Mouse (Mus musculus) R1 (cell line): ENCODE data around the gene Rbm47.

Source experiments
- DNase-seq: peaks from one replicate; pipeline ENCODE4 v3.0.0-alpha.2; 2018; ENCODE audit warnings: low read depth, low spot score

Gene Rbm47

DNA sequence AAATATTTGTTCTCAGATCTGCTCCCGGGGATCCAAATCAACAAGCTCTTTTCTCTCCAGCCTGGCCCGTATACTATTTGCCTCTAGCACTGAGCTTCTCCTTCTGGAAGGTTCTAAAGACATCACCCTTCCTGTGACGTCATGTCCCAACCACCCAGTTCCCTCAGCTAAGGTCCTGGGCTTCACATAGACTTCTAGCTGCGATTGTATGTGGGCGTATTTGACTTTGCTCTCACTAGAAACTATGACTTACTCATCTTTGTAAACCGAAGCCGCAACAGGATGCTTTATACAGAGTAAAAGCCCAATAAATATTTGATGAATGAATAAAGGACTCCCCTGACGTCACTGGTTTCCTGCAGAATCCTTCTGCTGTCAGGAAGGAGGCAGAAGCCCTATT lies 7.2 kb downstream of the Rbm47 start:
- DNase-seq, result no peak

DNA sequence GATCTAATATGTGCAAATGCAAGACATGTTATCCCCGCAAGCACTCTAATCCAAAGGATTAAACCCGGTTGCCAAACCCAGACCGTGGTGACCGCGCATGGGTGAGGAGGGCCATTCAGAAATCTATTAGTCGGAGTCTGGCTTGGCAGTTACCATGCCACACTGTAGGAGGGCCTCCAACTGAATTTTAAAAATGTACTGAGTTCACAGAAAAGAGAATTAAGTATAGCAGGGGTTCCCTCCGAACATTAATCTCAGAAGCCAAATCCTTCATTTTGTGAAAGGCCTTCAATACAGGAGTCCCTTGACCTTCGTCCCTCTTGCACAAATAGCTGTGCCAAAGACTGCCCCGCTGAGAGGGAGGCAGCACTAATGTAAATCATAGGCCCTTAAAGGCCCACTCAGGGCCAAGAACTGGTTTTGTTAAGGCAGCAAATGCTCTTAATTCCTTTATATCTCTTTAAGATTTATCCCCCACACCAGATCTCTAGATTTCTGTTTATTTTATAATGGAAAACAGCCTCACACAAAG lies 16.4 kb downstream of the Rbm47 start:
- no peak for DNase-seq

DNA sequence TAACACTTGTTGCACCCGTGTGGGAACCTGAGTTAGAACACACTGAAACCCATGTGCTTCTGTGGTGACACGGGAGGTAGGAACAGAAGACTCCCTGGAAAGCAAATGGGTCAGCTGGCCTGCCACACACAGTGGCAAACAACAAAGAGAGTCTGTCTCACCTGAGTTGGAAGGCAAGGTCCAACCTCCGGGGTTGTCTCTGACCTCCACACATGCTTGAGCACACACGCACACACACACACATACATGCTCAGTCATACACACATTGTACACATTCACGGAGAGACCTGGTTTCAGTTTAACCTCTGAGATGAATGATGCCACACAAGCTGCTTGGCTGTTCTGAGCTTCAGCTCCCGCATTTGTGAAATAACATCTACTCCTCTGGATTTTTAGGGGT lies 18.3 kb downstream of the Rbm47 start:
- no peak for DNase-seq

DNA sequence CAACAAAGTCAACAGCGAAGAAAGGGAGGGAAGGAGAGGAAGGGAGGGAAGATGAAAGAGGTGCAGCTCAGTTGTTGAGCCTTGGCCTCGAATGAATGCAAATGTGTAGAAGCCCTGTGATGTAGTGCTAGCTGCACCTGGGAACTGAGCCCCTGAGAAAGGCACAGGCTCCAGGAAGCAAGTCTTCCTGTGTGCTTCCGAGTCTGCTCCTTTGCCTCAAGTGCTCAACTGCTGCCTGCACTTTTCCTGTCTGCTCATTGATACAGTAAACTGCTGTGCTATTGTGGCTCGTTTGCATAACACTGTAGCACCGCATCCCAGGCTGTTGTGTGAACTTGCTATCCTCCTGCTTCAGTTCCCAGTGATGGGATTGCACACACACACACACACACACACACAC lies 19.4 kb downstream of the Rbm47 start:
- peak; percentile 78 for DNase-seq

DNA sequence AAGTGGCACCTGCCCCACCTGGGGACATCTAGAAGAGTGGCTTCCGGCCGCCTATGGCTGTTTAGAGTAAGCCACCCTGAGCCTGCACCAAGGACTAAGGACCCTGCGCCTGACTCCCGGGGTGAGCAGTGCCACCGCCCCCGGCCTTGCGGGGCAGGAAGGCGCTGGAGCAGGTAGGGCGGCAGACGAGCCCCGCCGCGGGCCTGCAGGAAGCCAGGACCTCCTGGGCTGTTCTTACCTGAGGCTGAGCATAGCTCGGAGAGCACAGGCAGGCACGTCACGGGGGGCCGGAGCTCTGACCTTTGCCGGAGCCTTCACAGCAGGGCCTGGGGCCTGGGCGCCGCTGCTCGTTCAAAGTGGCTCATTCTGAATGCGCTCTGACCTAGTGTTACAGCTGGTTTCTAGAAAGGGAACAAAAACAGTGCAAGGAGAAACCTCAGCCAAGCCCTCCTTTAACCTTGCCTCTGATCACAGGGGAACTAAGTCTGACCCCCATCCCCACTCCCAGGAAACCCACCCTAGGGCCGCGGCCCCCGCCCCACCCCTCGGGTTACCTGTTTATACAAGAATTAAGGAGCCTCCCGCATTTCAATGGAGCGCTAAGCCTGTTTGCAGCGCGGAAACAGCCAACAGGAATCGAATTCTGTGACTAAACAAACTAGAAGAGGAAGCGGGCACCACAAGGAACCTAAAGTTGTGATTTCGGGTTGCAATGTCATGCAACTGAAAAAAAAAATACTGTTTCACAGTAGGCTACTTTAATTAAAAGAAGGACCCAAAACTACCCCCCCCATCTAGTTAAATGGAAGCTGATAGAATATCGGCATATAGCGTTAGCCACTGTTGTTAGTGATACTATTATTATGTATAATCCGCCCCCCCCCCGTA lies 21.4 kb downstream of the Rbm47 start:
- peak; percentile 79 for DNase-seq

DNA sequence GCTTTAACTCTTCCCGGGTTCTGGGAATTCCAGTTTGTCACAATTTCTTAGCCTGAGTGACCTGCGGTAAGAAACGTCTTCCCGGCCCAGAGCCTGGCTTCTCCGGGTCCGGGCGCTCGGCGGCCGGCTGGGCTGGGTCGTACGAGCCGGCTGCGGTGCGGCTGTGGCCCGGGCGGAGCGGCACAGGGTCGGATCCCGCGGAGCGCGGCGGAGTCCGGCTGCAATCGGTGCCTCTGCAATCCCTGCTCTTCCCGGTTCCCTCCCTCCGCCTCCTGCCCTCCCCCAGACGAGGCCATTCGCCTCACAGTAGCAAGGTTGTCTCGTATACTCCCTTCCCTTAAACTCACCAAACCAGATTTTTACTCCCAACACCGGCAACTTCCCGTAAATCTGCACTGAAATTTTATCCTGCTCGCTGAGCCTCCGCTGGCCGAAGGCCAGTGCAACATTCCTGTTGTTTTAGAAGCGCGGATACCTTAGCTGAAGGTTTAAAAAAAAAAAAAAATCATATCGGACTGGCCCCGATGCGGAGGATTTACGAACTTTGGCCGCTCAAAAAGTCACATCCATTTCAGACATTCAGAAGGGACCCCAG lies 22.1 kb downstream of the Rbm47 start:
- peak; percentile 75 for DNase-seq

DNA sequence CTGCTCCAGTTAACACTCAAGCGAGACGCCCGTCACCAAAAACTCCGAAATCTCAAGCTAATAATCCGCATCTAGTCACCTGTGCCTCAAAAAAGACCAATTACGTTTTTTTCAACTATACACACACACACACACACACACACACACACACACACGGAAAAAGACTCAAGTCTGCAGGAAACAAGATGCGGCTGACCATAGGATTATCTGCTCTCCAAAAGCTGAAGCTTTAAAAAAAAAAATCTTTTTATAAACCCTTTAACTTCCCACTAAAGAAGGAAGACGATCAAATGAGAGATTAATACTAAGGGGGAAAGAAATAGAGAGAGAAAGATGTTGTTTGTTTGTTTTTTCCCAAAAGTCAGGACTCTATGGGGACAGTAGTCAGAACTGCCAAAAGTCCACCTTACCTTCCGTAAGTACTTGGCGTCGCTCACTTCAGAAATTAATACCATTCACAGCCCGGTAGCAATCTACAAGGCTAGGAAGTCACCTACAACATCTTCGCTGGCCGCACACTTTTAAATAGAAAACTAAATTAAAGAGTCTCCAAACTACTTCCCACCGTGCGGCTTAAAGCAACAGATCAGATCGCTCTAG lies 22.7 kb downstream of the Rbm47 start:
- DNase-seq, result no peak

DNA sequence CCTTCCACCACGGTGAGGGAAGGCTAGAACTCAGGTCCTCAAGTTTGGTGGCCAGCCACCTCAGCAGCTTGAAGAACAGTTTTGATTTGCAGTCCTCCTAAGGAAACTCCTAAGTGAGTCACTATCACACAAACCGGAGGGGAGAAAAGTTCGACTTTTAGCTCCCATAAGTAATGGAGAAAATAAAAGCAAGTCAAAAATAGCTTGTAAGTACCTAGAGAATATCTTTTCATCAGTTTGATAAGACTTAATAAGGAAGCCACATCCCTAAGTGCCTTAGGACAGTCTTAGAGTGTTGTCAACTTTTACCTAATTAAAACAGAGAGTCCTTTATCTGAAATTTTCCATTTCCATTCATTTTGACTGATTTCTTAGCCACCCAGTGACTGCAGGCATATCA lies 23.3 kb downstream of the Rbm47 start:
- no peak for DNase-seq

DNA sequence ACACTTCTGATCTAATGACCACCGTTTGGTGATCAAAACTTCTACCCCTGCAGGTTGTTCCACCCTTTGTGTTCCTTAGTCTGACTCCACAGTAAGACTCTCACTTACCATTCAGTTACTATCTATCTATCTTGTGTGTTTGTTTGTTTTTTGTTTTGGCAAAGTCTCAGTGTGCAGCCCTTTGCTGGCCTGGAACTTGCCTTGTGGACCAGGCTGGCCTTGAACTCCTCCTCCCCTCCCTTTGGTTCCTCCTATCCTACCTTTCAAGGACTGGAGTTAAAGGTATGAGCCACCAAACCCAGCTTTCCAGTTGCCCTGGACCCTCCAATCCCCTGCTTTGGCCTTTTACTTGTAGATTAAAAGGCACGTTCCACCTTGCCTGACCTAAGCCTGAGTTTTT lies 23.8 kb downstream of the Rbm47 start:
- DNase-seq, result no peak

DNA sequence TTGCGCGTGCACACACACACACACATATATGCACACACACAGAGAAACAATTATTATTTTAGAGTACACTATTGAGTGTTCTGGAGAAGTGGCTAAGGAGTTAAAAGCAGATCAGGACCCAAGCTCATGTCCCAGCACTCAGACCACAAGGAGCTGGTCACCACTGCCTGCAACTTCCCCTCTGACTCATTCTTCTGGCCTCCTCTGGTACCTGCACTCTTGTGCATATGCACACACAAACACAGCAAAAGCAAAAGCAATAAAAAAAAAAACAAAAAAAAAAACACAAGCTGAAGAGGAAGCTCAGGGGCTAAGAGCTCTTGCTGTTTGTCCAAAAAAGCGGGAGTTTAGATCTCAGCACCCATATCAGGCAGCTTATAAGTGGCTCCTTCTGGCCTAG lies 25.6 kb downstream of the Rbm47 start:
- DNase-seq, result no peak

DNA sequence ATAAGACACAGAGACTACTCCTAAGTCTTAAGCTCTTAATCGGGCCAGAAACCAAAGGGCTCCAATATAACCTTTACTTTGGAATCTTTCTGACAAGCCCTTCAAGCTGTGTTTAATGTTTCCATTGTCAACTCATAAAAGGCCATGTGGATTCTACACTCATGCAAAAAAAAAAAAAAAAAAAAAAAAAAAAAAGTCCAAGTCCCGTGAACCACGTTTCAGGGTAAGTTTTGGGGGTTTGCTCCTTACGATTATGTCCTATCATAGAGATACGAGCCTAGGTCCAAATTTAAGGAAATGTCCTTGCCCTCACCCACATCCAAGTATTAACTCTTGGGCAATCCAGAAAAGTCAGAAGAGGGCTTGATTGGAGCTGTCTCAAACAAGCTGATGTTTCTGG lies 27.3 kb downstream of the Rbm47 start:
- DNase-seq, result no peak

DNA sequence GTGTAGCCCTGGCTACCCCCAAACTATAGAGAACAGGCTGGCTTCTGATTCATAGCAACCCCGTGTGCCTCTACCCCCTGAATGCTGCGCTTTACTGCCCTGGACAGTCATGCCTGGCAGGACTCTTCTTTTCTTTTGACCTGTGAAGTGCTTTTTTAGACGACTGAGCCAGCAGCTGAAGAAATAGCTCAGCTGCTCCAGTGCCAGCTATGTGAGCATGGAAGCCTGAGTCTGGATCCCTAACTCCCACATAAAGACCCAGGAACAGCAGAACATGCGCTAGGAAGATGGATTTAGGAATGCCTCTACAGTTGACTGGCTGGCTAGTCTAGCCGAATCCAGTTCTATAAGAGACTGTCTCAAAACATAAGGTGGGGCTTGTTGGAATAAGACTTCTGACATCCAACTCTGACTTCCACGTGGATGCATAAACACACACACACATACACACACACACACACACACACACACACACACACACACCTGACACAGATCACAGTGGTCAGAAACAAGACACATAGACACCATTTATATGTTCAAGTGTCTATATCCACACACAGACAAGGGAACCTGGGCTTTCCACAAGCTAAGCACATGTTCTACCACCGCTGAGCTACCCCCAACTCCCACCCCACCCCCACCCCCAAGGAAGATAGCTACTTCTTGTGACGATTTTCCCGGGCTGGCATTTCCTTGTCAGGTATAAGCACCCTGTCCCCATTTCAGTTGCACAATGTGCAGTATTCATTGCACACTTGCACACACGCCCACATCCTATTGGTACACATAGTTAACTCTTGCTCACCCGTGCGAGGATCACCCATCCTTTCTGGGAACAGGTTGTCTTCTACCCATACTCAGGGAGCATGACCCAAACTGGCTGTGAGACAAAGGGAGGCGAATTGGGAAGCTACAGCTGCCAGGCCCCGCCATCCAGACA lies 29.6 kb downstream of the Rbm47 start:
- no peak for DNase-seq

DNA sequence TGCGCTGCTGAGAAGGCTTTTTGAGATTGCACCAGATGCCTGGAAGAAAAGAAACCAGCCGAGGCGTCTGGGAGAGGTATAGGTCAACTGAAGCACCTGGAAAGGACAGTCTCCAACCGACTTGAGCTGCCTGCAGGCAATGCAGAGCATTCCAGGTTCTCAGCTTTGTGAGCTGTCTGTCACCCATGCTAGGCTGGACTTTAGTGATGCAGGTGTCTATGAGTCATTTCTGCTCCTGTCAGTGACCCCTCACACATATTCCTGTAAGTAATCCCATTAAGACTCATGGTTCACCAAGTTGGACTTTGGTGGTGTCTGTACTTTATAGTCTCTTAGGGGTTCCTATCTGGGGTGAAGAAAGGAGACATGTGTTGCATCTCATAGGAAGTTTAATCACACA lies 31.4 kb downstream of the Rbm47 start:
- no peak for DNase-seq

DNA sequence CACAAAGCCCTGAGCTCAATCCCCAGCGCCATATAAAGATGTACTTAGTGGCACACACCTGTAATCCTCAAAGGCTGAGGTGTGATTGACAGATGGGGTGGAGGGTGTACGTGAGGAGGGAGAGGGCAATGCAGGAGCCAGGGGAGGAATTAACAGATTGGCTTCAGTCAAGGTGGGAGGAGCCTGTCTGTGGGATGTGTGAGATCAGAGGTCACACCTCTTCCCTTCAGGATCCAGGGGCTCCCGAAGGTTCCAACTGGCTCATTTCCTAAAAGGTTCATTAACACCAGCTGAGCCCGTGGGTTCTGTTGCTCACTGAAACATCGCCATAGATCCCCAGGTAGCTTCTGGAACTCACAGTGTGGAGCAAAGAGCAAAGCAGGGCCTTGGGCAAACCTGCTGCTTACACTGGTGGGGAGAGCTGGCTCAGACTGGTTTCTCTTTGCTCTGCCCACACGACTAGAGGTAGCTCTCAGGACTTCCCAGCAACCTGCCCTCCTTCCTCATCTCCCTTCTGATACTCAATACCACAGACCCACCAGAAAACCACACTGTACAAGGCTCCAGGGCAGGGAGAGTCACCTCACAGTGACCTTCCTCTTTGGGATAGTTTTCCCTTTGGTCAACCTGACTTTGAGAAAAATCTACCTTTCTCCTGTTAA lies 33.2 kb downstream of the Rbm47 start:
- DNase-seq, result peak; percentile 59

DNA sequence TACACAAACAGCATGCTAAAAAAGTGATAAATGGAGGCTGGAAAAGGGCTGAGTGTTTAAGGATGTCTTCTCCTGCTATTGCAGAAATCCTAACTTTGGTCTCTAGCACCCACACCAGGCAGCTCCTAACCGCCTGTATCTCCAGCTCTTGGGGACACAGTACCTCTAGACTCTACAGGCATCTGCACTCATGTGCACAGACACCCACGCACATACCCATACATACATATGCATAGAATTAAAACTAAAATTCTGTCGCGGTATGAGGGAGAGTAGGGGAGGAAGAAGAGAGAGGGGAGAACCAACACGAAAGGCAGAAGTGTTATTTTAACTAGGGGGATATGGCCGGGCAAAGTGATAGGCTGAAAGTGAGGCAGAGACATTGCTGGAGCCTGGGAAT lies 33.7 kb downstream of the Rbm47 start:
- DNase-seq, result no peak

DNA sequence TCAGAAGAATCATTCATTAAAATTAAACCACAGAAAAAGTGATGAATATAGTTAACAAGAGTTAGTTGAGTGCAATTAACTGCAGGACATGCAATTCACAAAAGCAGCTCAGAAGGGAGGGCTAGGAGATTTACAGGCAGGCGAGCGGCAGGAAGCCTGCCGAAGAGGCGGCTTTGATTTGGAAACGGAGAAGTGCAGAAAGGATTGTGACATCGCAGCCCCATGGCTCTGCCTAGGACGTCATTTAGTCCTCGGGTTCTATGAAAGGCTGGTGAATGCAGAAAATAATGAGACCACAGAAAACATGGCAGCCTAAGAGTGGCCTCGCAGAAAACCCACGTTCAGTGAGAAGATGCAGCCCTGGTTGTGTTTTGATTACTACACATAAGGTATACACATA lies 34.3 kb downstream of the Rbm47 start:
- no peak for DNase-seq

DNA sequence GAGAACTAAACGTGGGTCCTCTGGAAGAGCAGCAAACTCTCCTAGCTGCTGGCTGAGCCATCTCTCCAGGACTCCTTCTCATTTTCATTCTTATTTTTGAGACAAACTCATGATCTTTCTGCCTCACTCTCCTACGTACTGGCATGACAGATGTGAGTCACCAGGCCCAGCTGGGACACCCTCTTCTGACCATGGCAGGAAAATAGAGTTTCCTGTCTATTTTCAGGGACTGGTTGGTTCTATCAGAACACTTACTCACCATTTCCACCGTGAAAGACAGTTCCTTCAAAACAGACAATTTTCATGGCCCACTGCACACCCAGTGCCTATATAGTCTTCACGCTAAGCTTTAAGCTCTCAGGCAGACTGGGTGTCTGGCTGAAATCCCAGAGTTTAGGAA lies 35.7 kb downstream of the Rbm47 start:
- DNase-seq, result no peak

DNA sequence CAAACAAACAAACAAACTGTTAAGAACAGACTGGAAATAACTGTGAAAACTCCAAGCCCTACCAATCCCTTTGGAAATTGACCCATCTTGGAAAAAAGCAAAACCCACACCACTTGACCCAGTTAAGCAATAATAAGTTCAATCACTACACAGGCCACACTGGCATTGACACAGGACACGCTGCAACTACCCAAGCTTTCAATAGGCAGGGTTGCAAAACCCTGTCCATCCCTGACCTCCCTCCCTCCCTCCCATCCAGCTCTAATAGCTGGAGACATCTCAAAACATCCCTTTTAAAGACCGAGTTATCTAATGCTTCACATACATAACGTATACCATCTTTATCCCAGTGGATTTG lies 37.1 kb downstream of the Rbm47 start:
- DNase-seq, result no peak

DNA sequence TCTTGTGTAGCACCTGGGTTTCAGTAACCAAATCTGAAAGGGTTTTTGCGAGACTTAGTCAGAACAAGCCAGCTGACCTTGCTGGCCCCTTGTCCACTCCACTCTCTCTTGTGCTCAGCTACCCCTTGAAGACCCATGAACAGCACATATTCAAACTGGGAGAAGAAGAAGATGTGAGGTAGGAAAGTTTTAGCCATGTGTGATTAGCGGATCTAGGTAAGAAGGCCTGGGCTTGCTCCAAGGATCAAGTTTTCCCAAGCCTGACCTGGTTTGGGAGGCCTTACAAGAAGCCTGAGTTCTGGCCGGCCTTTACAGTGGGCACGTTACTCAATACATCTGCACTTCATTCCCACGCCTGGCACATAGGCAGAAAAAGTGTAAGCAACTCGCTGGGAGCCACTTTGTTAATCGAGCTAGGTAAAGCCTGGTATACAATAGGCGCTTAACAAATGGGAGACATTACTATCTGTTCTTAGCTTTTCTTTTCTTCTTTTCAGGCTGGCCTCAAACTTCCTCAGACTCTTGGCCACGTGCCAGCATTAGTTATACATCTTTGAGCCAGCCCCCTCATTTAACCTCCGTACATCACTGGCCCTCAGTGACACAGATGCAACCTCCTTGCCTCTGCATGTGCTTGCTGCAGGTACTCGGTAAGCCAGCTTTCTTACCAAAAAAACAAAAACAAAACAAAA lies 37.6 kb downstream of the Rbm47 start:
- no peak for DNase-seq

DNA sequence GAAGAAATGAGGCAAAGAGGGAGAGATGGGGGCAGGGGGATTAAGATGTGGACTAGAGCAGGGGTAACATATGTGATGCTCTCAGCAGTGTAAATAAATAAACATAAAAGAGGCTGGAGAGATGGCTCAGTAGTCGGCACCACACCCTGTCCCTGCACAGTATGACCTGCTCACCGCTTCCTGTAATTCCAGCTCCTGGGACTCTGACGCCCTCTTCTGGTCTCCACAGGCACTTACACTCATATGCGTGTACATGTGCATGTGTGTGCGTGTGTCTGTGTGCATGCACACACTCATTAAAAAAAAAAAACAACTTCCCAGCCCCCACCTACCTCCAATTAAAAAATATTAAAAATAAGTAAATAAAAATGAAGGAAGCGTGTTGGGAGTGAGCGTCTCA lies 38.3 kb downstream of the Rbm47 start:
- peak; percentile 69 for DNase-seq

DNA sequence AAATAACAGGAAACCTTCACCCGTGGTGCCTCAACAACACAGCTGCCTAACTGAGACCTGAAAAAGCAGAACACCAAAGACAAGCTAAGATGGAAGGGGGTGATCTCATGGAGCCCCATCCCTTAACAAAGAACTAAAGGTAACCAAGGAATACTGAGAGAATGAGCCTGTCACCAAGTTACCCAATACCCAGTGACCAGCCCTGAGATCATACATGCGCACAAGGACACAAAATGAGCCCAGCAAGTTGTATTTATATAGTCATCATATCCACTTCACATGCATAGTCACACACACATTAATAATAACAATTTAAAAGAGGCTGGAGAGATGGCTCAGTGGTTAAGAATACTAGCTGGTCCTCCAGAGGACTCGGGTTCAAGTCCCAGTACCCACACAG lies 44.0 kb downstream of the Rbm47 start:
- DNase-seq, result no peak
